Mouse (Mus musculus) monocyte, adult 5-6 weeks (primary cell): ENCODE measurements at regions not wholly inside any gene's neighbourhood (a gene's known extent, or its start where the extent isn't known, plus 50 kb on each side); places are given as distances from the start of the nearest gene placed in this dataset.
A peak's percentile ranks its signal among the peaks of the same experiment; 100 is the strongest.

Experiments
- ATAC-seq: fragments of 153-309, 156-312 bp; replicated peaks from 2 replicates; pipeline ENCODE4 v1.8.0; 2017; ENCODE audit warnings: mild to moderate bottlenecking; ENCODE audit not compliant: low TSS enrichment, insufficient number of reproducible peaks, severe bottlenecking, poor library complexity, low FRiP score

DNA sequence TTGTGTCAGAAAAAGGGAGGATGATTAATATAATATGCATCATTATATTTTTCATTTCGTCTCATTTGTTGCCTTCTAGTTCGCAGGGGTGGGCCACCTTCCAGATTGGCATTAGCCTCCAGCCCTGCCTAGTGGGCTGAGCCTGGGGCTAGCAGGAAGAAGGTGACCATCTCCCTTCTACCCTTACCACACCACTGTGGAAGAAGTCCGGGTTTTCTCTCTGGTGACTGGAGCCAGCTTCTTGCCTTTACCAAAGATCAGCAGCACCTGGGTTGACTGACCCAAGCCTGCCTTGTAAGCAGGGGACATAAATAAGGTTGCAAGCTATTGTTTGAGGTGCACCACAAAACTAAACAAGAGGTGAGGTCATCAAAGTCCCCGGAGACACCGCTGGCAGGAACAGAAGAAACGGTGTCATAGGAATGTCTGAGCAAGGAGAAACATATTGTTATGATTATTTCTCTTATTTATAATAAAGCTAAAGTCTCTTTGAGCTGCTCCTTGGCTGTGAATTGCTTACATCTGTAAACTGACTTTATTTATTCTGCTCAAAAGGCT is 286.9 kb upstream of the Zfp703 start:
- ATAC-seq = no peak

- peak; percentile 73 for ATAC-seq
These were observed 279.5 kb upstream of the Zfp703 start for GRCm38 (mm10) chr8:26697579-26698084.

- ATAC-seq = peak; percentile 90
These were observed 278.5 kb upstream of the Zfp703 start for GRCm38 (mm10) chr8:26698580-26698979.

GRCm38 (mm10) chr8:26706048-26706767 is 270.9 kb upstream of the Zfp703 start:
- ATAC-seq = no peak

- ATAC-seq = no peak
These were observed 270.4 kb upstream of the Zfp703 start for GRCm38 (mm10) chr8:26706768-26707156.

- ATAC-seq = no peak
These were observed 263.3 kb upstream of the Zfp703 start for GRCm38 (mm10) chr8:26713836-26714235.

GRCm38 (mm10) chr8:26714714-26715113 is 262.4 kb upstream of the Zfp703 start:
- no peak for ATAC-seq

GRCm38 (mm10) chr8:26718409-26719355 is 258.4 kb upstream of the Zfp703 start:
- ATAC-seq = no peak

GRCm38 (mm10) chr8:26722766-26723165 is 254.4 kb upstream of the Zfp703 start:
- no peak for ATAC-seq

DNA sequence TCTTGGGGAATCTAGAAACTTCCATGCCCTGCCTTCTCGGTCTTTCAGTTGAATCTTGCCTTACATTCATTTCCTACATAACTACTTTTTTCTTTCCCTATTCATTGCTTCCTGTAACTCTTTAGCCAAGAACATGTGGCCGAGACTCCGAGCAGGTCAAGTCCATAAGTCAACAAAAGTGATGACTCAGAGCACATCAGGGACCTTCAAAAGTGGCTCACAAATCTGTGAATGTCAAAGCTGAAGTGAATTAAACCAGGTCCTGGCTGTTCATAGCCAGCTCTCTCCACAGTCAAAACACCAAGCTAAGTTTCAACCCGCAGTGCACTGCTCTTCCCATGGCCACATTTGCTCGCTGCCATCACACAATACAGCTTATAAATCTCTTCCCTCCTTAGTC is 252.5 kb upstream of the Zfp703 start:
- ATAC-seq = no peak

DNA sequence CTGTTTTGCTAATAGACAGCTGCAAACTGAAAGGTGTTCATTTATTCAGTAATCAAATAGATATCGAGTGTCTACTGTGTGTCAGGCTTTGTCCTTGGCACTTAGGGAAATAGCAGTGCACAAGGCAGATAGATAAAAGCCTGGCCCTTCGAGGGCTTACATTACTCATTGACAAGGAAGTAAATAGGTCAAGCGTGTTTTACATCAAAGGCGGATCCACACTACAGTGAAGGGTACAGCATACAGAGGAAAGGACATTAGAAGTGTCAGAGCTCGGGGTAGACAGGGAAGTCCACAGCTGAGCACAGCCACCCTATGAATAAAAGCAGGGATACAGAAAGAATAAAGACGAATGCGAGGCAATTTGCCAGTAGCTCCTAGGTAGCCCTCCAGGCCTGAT is 251.6 kb upstream of the Zfp703 start:
- no peak for ATAC-seq

GRCm38 (mm10) chr8:26729351-26729750 is 247.8 kb upstream of the Zfp703 start:
- no peak for ATAC-seq

GRCm38 (mm10) chr8:26731111-26731510 is 246.0 kb upstream of the Zfp703 start:
- ATAC-seq = no peak

DNA sequence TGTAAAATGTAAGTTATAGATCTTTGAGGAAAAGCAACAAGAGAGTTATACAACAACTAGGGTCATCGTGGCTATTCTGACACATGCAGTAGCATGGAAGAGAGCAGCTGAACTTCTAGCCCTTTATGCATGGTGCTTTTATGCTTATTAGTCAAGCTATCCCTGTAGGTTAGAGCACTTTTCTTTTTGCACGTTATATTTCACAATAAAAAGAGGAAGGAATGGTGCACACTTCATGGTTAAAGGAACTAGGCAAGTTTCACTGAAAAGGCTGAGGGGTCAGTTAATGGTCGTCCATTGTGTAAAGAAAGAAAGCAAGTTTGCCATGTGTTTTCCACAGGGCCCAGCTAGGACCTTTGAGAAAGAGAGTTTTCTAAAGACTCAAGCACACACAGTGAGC is 232.7 kb upstream of the Zfp703 start:
- ATAC-seq = peak; percentile 74; the same call in 1 of the 2 replicates

DNA sequence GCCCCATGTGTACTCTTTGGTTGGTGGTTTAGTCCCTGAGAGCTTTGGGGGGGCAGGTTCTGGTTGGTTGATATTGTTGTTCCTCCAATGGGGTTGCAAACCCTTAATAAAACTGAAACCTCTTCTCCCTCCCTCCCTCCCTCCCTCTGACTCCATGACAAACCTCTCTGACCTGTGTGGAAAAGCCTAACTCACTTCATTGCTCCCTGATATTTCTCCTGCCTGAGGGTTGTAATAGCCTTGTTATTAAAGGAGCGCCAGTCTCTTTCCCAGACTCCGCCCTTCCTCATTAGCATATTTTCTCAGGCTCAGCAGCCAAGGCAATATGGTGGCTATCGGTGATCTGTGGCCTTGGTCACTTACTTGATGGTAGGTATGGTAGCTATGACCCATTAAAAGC is 230.3 kb upstream of the Zfp703 start:
- ATAC-seq = no peak

GRCm38 (mm10) chr8:26747241-26747972 is 229.7 kb upstream of the Zfp703 start:
- ATAC-seq = no peak

- ATAC-seq = no peak
These were observed 228.8 kb upstream of the Zfp703 start for GRCm38 (mm10) chr8:26748161-26748971.

DNA sequence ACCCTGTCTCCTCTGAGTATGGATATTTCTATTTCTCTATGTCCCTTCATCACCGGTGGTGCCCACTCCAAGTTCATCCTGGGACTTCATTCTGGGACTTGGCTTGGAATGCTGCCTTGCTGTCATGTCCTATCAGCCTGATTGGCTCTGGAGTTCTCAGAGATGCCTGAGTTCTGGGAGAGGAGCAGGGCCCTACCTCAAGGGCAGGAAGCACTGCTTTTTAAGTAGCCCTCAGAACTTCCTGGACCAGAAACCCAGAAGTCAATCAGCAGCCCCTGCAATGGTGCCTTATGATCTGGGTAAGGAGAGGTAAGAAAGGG is 228.2 kb upstream of the Zfp703 start:
- ATAC-seq = no peak
